Mouse (Mus musculus): ENCODE measurements around the gene Pdia3.
"Not testable (repeated sequence)": the region's sequence is repeated elsewhere in the genome, so short reads cannot be mapped to it uniquely, and the experiment has no call there.

Gene Pdia3

DNA sequence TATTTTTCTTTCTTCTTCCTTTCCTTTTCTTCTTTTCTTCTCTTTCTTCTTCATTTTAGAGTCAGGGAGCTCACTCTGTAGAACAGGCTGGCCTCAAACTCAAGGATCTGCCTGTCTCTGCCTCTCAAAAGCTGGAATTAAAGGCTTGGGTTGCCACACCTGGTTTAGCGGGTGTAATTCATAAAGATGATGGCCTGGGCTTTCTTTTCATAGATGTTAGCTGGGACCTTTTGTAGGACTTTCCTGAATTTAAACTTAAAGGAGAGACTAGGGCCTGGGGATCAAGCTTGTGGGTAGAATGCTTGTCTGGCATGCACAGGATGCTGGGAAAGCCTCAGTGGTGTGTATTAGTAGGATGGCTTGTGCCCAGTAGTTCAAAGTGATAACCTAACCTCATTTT is 30.6 kb downstream of the Pdia3 start, which contains the start of gene Ell3:
Ell3 (minus strand) TSS at position 101 of the 400 bp plus-strand sequence.
- no peak for DNase-seq

DNA sequence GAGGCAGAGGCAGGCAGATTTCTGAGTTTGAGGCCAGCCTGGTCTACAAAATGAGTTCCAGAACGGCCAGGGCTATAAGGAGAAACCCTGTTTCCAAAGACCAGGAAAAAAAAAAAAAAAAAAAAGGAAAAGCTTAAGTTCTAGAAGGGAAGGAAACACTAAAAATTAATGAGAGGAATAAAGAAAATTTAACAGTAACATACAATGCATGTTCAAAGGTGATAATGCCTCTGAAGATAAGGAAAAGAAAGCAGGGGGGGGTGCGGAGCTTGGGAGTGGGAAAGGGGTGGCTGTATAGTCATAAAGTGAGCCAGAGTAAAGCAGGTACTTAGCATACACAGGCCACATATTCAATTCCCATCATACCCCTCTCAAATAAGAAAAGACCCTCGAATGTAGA is 31.5 kb downstream of the Pdia3 start:
- no peak for DNase-seq

DNA sequence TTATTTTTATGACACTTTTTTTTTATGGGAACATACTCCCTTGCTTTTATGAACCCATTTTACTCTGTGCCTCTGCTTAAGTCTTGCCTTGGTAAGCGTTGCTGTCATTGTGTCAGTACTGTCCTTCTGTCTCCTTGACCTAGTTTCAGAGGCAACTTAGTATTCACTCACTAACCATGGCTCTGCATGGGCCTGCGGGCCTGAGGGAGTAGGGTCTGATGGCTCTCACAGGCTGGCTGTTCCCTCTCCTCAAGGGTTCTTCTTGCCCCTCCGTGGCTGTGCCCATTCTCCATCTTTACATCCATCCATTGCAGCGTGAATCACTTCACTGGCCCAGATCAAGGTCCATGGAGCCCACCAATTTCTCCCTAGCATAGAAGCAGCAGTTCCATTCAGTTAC is 32.9 kb downstream of the Pdia3 start:
- no peak for DNase-seq

DNA sequence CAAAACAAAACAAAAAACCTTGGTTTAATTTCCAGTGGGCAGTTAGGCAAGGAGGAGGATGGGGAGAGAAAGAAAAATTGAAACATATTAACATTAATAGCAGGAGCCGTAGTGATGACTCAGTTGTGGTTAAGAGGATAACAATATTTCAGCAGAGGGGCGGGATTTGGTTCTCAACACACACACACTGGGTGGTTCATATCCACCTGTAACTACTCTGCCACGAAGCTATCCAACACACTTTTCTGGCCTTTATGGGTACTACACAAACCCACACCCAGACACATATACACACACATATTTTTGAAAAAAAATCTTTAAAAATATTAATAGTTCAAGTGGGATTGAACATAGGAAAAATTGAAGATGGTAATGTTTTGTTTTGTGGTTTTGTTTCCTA is 33.4 kb downstream of the Pdia3 start:
- DNase-seq: no peak

- DNase-seq: peak; percentile 48
Measured at GRCm38 (mm10) chr2:121448136-121448535, 34.6 kb downstream of the Pdia3 start.

GRCm38 (mm10) chr2:121448739-121449535 is 35.4 kb downstream of the Pdia3 start, which contains the start of gene Serf2:
Gene Serf2 (plus strand): TSS chr2:121449195.
- peak; percentile 100 for DNase-seq

- DNase-seq: no peak
Measured at GRCm38 (mm10) chr2:121449545-121450011, 36.0 kb downstream of the Pdia3 start.

- DNase-seq: no peak
Measured at GRCm38 (mm10) chr2:121450093-121450492, 36.5 kb downstream of the Pdia3 start.

GRCm38 (mm10) chr2:121452361-121452760 is 38.8 kb downstream of the Pdia3 start:
- DNase-seq: no peak

DNA sequence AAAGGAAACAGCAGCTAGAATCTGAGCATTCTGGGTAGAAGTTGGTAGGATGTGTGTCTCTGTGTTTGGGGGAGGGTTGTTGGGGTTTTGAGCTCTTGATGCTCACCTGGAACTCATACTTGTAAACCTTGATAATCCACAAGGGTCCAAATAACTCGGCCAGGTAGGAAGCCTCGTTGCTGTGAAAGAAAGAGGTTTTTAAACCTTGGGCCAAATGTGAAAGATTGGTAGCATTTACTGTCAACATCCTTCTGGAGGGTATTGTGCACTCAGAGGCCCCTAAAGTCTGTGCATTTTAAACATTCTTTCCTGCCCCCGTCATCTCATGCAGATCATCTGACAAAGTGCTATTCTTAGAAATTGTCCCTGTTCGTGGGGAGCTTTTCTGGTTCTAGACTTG is 39.4 kb downstream of the Pdia3 start, which contains the start of gene Hypk:
Hypk (plus strand) TSS at position 301 of the 400 bp plus-strand sequence.
- DNase-seq: no peak

GRCm38 (mm10) chr2:121453917-121454316 is 40.3 kb downstream of the Pdia3 start:
- no peak for DNase-seq

DNA sequence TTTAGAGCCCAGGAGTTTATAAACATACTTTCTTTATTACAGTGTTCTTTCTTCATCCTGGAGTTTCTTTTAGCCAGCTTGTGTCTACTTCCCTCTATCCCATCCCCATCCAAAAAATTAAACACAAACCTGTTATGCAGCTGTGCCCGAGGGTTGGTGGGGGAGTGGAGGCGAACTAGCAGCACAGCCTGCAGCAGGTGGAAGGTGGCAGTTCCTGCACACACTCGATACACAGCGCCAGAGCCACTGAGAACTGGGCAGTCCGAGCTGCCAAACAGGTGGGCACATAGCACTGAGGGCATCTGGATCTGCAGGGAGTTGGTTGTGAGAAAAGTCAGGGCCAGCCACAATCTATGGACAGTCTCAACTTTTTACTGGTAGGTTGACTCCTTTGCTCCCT is 42.0 kb downstream of the Pdia3 start:
- no peak for DNase-seq

- DNase-seq: peak; percentile 86
Measured at GRCm38 (mm10) chr2:121456692-121457642, 43.4 kb downstream of the Pdia3 start, which contains the start of gene Serinc4. Gene Serinc4 (minus strand): TSS chr2:121456781.

GRCm38 (mm10) chr2:121460071-121460470 is 46.5 kb downstream of the Pdia3 start:
- no peak for DNase-seq

DNA sequence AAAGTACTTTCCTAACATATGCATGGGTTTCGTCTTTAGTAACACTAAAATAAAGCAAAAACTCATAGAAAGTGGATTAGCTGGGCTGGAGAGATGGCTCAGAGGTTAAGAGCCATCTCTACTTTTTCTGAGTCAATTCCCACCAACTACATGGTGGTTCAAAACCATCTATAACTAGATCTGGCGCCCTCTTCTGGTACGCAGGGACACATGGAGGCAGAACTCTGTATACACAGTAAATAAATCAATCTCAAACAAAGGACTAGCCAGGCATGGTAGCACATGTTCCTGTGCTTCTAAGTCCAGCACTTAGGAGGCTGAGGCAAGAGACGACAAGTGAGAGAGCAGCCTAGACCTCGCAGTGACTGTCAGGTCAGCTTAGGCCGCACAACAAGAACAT is 55.4 kb downstream of the Pdia3 start:
- DNase-seq: not testable (repeated sequence)

DNA sequence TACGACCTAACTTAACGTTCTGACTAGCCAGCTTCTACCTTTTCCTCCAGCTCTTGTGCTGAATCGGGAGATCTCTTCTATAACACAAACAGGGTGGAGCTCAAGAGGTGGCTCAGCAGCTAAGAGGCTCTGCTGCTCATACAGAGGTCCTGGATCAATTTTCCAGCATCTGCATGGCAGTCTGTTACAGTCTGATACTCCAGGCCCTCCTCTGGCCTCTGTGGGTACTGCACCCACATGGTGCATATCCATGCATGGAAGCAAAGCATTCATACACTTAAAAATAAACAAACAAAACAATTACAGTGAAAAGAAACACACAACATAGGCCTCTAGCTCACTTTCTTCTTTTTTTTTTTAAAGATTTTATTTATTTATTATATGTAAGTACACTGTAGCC is 59.2 kb downstream of the Pdia3 start:
- DNase-seq: not testable (repeated sequence)

DNA sequence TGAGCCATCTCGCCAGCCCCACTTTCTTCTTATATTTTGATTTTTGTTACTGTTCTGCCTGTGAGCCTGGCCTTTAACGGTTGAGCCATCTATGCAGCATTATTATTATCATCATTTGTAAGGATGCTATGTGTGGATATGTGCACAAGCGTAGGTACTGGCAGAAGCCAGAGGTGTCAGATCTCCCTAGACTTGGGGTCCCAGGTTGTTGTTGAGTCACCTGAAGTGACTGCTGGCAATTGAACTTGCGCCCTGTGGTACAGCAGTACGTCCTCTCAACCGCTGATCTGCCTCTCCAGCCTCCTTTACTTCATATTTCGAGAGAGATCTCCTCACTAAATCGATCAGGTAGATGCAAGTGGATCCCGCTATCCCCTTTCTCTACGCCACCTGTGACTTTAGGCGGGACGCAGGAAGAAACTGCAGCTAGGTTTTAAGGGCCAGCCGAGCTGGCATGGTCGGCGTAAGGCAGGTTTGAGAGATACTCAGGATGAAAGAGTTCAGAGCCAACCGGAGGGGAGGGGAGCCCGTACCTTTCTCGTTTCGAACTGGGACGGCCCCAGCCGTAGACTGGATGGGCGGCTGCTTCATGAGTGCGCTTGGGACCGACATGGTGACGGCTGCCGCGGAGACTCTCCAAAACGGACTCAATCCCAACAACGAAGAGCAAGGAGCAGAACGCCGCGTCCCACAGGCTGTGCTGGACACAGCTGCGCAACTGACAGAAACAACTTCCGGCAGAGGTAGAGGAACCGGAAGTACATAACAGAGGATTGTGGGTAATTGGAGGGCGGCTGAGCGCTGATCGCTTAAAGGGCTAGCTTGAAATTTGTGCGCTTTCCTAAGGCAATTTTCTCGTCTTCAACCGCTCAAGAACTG is 60.0 kb downstream of the Pdia3 start, which contains the start of gene Mfap1b:
Mfap1b (minus strand) TSS at position 767 of the 879 bp plus-strand sequence.
- peak; percentile 81 for DNase-seq

DNA sequence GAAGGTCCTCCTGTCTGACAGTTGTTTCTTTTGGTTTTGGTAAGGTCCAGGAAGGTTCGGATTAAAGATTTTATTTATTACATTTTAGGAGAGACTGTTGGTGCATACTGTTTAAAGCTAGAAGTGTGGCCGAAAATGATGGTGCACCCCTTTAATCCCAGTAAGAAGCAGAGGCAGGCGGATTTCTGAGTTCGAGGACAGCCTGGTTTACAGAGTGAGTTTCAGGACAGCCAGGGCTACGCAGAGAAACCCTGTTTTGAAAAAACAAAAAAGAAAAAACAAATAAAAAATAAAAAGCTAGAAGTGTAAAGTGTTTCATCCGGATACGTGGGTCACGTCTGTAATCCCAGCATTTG is 60.6 kb downstream of the Pdia3 start:
- DNase-seq: no peak

DNA sequence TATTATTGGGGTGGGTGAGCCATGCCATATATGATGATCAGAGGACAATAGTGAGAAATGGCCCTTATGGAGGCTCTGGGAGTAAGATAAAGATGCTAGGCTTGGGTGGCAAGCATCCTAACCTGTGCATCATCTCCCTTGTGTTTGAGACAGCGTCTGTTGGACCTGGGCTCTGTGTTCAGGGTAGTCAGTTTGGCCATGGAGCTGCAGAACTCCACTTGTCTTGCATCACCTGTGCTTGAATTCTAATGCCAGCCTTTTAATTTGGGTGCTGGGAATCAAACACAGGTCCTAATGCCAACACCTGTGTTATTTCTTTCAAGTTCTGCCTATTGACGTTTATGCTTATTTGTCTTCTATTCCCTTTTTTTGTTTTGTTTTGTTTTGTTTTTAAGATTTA is 61.7 kb downstream of the Pdia3 start:
- DNase-seq: not testable (repeated sequence)

DNA sequence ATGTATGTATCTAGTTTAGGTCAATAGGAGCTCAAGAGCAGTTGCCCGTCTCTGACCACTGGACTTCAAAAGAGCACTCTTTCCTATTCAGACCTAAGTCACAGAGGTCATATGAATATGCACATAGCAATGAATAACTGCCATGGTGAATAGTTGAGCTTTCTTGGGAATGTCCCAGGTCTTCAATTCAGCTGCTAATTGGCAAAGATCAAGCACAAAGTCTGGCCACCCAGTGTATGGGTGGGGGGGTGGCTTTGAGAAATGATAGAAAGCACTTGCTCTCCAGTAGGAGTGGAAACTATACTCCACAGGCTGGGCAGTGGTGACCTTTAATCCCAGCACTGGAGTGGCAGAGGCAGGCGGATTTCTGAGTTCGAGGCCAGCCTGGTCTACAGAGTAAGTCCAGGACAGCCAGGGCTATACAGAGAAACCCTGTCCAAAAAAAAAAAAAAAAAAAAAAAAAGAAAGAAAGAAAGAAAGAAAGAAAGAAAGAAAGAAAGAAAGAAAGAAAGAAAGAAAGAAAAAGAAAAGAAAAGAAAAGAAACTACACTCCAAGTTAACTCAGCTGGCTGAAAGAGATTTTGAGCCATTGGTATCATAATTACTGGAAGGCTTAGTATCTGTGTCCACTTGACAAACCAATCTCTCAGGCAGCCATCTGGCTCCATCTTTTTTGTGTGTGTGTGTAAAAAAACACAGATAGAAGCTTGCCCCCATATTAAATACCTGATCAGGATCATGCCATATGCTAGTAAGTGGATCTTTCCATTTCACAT is 64.1 kb downstream of the Pdia3 start:
- DNase-seq: no peak

DNA sequence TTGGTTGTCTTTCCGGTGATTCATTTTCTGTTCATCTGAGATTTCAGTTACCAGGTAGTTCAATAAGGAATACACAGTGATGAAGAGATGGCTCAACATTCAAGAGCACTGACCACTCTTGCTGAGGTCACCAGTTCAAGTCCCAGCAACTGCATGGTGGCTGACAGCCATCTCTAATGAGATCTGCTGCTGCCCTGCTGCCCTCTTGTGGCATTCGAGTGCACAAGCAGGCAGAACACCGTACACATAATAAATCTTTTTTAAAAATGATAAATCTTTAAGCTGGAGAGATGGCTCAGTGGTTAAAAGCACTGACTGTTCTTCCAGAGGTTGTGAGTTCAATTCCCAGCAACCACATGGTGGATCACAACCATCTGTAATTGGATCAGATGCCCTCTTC is 66.9 kb downstream of the Pdia3 start:
- DNase-seq: no peak
